Mouse (Mus musculus): ENCODE results near the gene Rarres2.

DNA sequence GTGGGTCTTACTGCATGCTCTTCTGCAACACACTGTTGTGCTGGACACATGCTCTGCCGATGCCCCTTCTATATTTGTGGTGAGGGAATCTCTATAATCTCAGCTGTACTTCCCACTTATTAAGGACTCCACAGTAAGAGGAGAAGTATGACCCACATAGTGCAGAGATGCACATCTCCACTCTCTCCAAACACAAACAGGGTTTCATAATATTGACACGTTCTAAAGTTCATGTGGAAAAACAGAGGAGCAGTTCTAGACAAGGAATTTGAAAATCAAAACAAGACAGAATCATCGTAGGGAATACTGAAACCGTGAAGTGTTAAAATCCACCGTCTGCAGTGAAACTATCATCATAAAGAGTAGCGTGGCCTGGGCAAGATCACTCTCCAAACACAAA is 19.3 kb upstream of the Rarres2 start:
- TF ChIP-seq CTCF (IDR thresholded peaks at IDR 0.05; ENCODE audit: extremely low read depth, insufficient read depth, insufficient read length, insufficient replicate concordance): no peak
- no peak for TF ChIP-seq POLR2A (IDR thresholded peaks at IDR 0.05; ENCODE audit: low read depth, low read length)
